ENCODE assay signal across 24 mouse cellular contexts in the genomic region with DNA sequence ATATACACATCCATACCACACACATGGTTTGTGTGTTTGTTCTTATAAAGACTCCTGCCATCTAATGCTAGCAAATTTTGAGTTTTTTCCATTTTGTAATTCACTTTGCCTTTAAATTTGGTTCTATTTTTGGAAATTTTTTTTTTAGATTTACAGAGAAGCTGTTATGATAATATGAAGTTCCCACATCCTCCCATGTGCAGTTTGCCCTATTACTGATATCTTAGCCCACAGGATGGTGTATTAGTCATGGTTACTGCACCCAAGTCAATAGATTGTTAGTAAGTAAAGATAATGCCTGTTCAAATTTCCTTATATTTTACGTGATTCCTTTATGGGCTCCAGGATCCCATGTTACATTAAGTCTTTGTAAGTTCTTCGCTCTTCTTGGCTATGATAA. TPM values are rescaled to one million over a fixed set of nuclear protein-coding genes. Genes with fewer than 3 reads are reported as not detected.
A peak's percentile ranks its signal among the peaks of the same experiment; 100 is the strongest.
DNase-seq lines count a peak whose midpoint lies in the region; ATAC-seq and TF ChIP-seq lines count a peak whose summit lies in the region.
"Had no signal": no experiment of that assay in that cellular context is flagged by ENCODE, and none has a peak within 500 bp of the region (broad histone marks: within the 10 kb centered on the region; RNA-seq: fewer than 3 reads in every experiment).

No protein-coding gene starts in this region.

- peak; percentile 88 for ATAC-seq in common myeloid progenitor, adult 5-6 weeks (replicated peaks; ENCODE audit: low read depth, poor library complexity, severe bottlenecking)
- ATAC-seq in megakaryocyte progenitor cell, adult 5-6 weeks (replicated peaks; ENCODE audit: poor library complexity) = 0 out of 2 replicates have a peak, but pooled peaks have one; percentile 17
- ATAC-seq in megakaryocyte, adult 5-6 weeks (ENCODE audit: poor library complexity, severe bottlenecking) = no peak
- ATAC-seq: activated CD4-positive, CD25-positive, alpha-beta regulatory T cell, adult 4 months; CD4-positive, CD25-positive, alpha-beta regulatory T cell, adult 4 months; Patski had no signal

- H3K4me1 ChIP-seq in MEL (ENCODE audit: control insufficient read depth in 1 of 2, insufficient read depth in 2 of 2, low read length in 2 of 2) = peaks cover 2 to 8% of the 10 kb centered on the region in 2 experiments; a peak in 3 of 4 replicates
- H3K4me1 ChIP-seq in lung, adult 2 months (ENCODE audit: control insufficient read depth, insufficient read depth, low read length) = no peaks in the 10 kb centered on the region

- no peak overlapping the region for H3K27ac ChIP-seq in MEL (ENCODE audit: control insufficient read depth, low read depth, low read length)

- no peak for TF ChIP-seq POLR2A in MEL (IDR thresholded peaks at IDR 0.05; ENCODE audit: control insufficient read depth in 1 of 2, insufficient read depth in 1 of 2, low read depth in 1 of 2, low read length in 2 of 2, poor library complexity in 1 of 2)
- no peak for TF ChIP-seq POLR2A in lung, adult 2 months (IDR thresholded peaks at IDR 0.05; ENCODE audit: borderline replicate concordance, extremely low read depth, low read depth, low read length)

- H3K9ac ChIP-seq in MEL (ENCODE audit: control insufficient read depth, low read depth, low read length, poor library complexity, severe bottlenecking) = no peak overlapping the region

- peak; percentile 86 for DNase-seq in 416B (ENCODE audit: low read depth)
- peak; percentile 67 for DNase-seq in MEL (ENCODE audit: low read depth, low spot score)
- DNase-seq in adrenal gland, postnatal 25 days = no peak
- DNase-seq in heart, adult 9 months (ENCODE audit: low spot score in 2 of 2) = no peak
- DNase-seq in lung, adult 2 months = no peak
- DNase-seq: adrenal gland, adult 2 months; adrenal gland, adult 8-10 months; adrenal gland, postnatal 10 days; adrenal gland, postnatal 14 days; adrenal gland, postnatal 36 days; B cell, adult 2 months; cerebellum, adult 11 months; cerebellum, adult 11-12 months; cerebellum, adult 18-20 months; cerebellum, adult 2 months; cerebellum, adult 8-10 months had no signal

- no peak for TF ChIP-seq RAD21 in MEL (IDR thresholded peaks at IDR 0.05; ENCODE audit: low read depth, low read length)

- no peaks in the 10 kb centered on the region for H3K9me3 ChIP-seq in MEL (replicated peaks; ENCODE audit: insufficient read depth, low read length)

- WGBS in lung, adult 2 months = 93% methylated on average over 2 of the region's 2 CpGs

- H3K4me3 ChIP-seq in MEL (ENCODE audit: control insufficient read depth in 1 of 2, insufficient read depth in 1 of 2, low read depth in 2 of 2, low read length in 2 of 2) = no peak overlapping the region
- no peak overlapping the region for H3K4me3 ChIP-seq in lung, adult 2 months (replicated peaks; ENCODE audit: extremely low read depth, low read depth, low read length)

- H3K79me2 ChIP-seq in MEL (ENCODE audit: control insufficient read depth, insufficient read depth, low read length, poor library complexity) = no peaks in the 10 kb centered on the region

- no peaks in the 10 kb centered on the region for H3K27me3 ChIP-seq in MEL (ENCODE audit: control insufficient read depth in 1 of 2, insufficient read depth in 2 of 2, low read length in 2 of 2)
- H3K27me3 ChIP-seq: CH12.LX, Patski had no signal

- peaks cover 0 to 6% of the 10 kb centered on the region in 2 experiments; a peak in 2 of 4 replicates for H3K36me3 ChIP-seq in MEL (ENCODE audit: control insufficient read depth in 1 of 2, insufficient read depth in 2 of 2, low read length in 2 of 2)
- H3K36me3 ChIP-seq: G1E had no signal

- TF ChIP-seq CTCF in MEL (IDR thresholded peaks at IDR 0.05 in 2 of 3, conservative IDR thresholded peaks at IDR 0.05 in 1 of 3; ENCODE audit: control insufficient read depth in 1 of 3, insufficient read depth in 1 of 3, low read depth in 2 of 3, low read length in 3 of 3, poor library complexity in 1 of 3, severe bottlenecking in 1 of 3) = no peak
- TF ChIP-seq CTCF in lung, adult 2 months (IDR thresholded peaks at IDR 0.05; ENCODE audit: insufficient read depth, low read length) = no peak

- peak; percentile 89 to 90 for TF ChIP-seq EP300 in MEL (IDR thresholded peaks at IDR 0.05; ENCODE audit: low read depth in 1 of 2, low read length in 2 of 2)

TF ChIP-seq in MEL, 35 proteins besides CTCF, POLR2A, EP300 and RAD21:
- TF ChIP-seq GATA1 (IDR thresholded peaks at IDR 0.05; ENCODE audit: low read depth, low read length) (peak; percentile 80), TBP (IDR thresholded peaks at IDR 0.05; ENCODE audit: low read depth, low read length) (no peak), UBTF (IDR thresholded peaks at IDR 0.05; ENCODE audit: borderline replicate concordance, insufficient read depth, low read depth, low read length) (no peak), MYC (IDR thresholded peaks at IDR 0.05; ENCODE audit: low read depth, low read length) (peak; percentile 61; the same call in 1 of the 2 replicates), NRF1 (IDR thresholded peaks at IDR 0.05; ENCODE audit: insufficient read depth, low read depth, low read length, poor library complexity, severe bottlenecking) (no peak), ZMIZ1 (IDR thresholded peaks at IDR 0.05; ENCODE audit: low read depth, low read length) (no peak), RCOR1 (IDR thresholded peaks at IDR 0.05; ENCODE audit: low read depth, low read length) (peak; percentile 78), JUND (IDR thresholded peaks at IDR 0.05; ENCODE audit: low read depth, low read length) (no peak), ZNF384 (IDR thresholded peaks at IDR 0.05; ENCODE audit: low read depth, low read length) (peak; percentile 88), SIN3A (IDR thresholded peaks at IDR 0.05; ENCODE audit: low read length) (peak; percentile 47; the same call in 1 of the 2 replicates), SMC3 (IDR thresholded peaks at IDR 0.05; ENCODE audit: low read depth, low read length) (no peak), ZKSCAN1 (IDR thresholded peaks at IDR 0.05; ENCODE audit: low read depth, low read length) (no peak), TCF12 (IDR thresholded peaks at IDR 0.05; ENCODE audit: low read depth, low read length) (peak; percentile 87), ELF1 (IDR thresholded peaks at IDR 0.05; ENCODE audit: low read depth, low read length) (no peak), MEF2A (IDR thresholded peaks at IDR 0.05; ENCODE audit: extremely low read depth, insufficient replicate concordance, low read depth, low read length, poor library complexity, severe bottlenecking) (peak; percentile 98), ETS1 (IDR thresholded peaks at IDR 0.05; ENCODE audit: low read depth, low read length) (peak; percentile 88), GABPA (IDR thresholded peaks at IDR 0.05; ENCODE audit: low read depth, low read length) (no peak), HCFC1 (IDR thresholded peaks at IDR 0.05; ENCODE audit: low read depth, low read length) (no peak), MYB (IDR thresholded peaks at IDR 0.05; ENCODE audit: low read depth, low read length) (peak; percentile 50; the same call in 1 of the 2 replicates), MAFK (IDR thresholded peaks at IDR 0.05; ENCODE audit: borderline replicate concordance, low read depth, low read length) (peak; percentile 58; the same call in 1 of the 2 replicates), POLR2AphosphoS5 (IDR thresholded peaks at IDR 0.05; ENCODE audit: borderline replicate concordance, low read depth, low read length) (no peak), MAZ (IDR thresholded peaks at IDR 0.05; ENCODE audit: low read depth, low read length) (no peak), BHLHE40 (IDR thresholded peaks at IDR 0.05; ENCODE audit: borderline replicate concordance, low read depth, low read length) (peak; percentile 60), KAT2A (conservative IDR thresholded peaks at IDR 0.05; ENCODE audit: low read depth, low read length) (no peak), MXI1 (IDR thresholded peaks at IDR 0.05; ENCODE audit: low read depth, low read length) (peak; percentile 18; the same call in 1 of the 2 replicates), TAL1 (IDR thresholded peaks at IDR 0.05; ENCODE audit: low read length) (peak; percentile 29; the same call in 1 of the 2 replicates)
TF ChIP-seq in MEL: peak in this region for 13.

RNA-seq across cellular contexts. Expression of gene Mmd, which starts 45.4 kb away (rescaled TPM):
- total RNA-seq in MEL (2012; rRNA removed) = 7.1 and 7.4 TPM in 2 replicates
- 10 to 100 TPM in 1 of 2 experiments, not detected in 1; 15.5 TPM for polyA plus RNA-seq in MEL (2012; ENCODE audit: insufficient read depth in 1 of 2, insufficient read length in 2 of 2, low read depth in 1 of 2, low replicate concordance in 2 of 2, missing spikeins in 1 of 2)
- 16.2 and 18.1 TPM in 2 replicates for total RNA-seq in common myeloid progenitor, adult 5-6 weeks (2017)
- total RNA-seq in megakaryocyte progenitor cell, adult 5-6 weeks (2015) = 19.0 and 20.5 TPM in 2 replicates
- total RNA-seq in megakaryocyte progenitor cell, adult 5-6 weeks (2017) = 16.0 and 17.7 TPM in 2 replicates
- total RNA-seq in adrenal gland, postnatal 25 days (2021) = 63.3 and 69.1 TPM in 2 replicates
- total RNA-seq in megakaryocyte, adult 5-6 weeks (2015) = 13.9 and 14.5 TPM in 2 replicates
- 10.7 and 11.1 TPM in 2 replicates for total RNA-seq in megakaryocyte, adult 5-6 weeks (2017)
- polyA plus RNA-seq in lung, adult 2 months (2012; rRNA removed) = 29.4 and 37.9 TPM in 2 replicates

Comparison
In these comparisons a context has a peak if more than half of its experiments do, and no peak if none do; other contexts are left out.
1. DNase-seq: peak in 416B (single experiment) and MEL (single experiment); none in adrenal gland, postnatal 25 days (single experiment), heart, adult 9 months (0 of 2) and lung, adult 2 months (single experiment).